Mouse (Mus musculus): ENCODE measurements around the gene Wdr1. TPM values are rescaled to one million over a fixed set of nuclear protein-coding genes. Genes with fewer than 3 reads are reported as not detected.

Wdr1 gene
- polyA plus RNA-seq, 1 experiment from 2014 or later, result 149 TPM

- no peaks in the 10 kb centered on the region for H3K36me3 ChIP-seq
- no peak overlapping the region for H3K4me2 ChIP-seq
Measured at GRCm38 (mm10) chr5:38476861-38477565, 86.0 kb downstream of the Wdr1 start.

More at GRCm38 (mm10) chr5:38476861-38477565, 86.0 kb downstream of the Wdr1 start:
- WGBS, result 89% methylated on average over 25 of the region's 25 CpGs
- no peaks in the 10 kb centered on the region for H3K9me3 ChIP-seq
- no peak overlapping the region for H3K9ac ChIP-seq
- ATAC-seq (ENCODE audit: low FRiP score), result no peak
- H3K27ac ChIP-seq, result no peak overlapping the region
- H3K4me1 ChIP-seq (replicated peaks), result peaks cover 19% of the 10 kb centered on the region
- no peak overlapping the region for H3K4me3 ChIP-seq
- H3K27me3 ChIP-seq, result peaks cover 4% of the 10 kb centered on the region; the same call in 1 of the 2 replicates

Other genes starting within 250 kb of the Wdr1 start
- 0.13 and 0.35 TPM in 2 replicates for gene Drd5, start 243.9 kb downstream of the Wdr1 start, polyA plus RNA-seq (2015; fragmentation: Nextera tagmentation; extraction: Ambion mirVana)
- 0.13 and 0.19 TPM in 2 replicates for gene Slc2a9, start 60.1 kb downstream of the Wdr1 start, polyA plus RNA-seq (2015; fragmentation: Nextera tagmentation; extraction: Ambion mirVana)
- 38.2 and 40.2 TPM in 2 replicates for gene Zfp518b, start 121.6 kb upstream of the Wdr1 start, polyA plus RNA-seq (2015; fragmentation: Nextera tagmentation; extraction: Ambion mirVana)